Mouse (Mus musculus) embryo, embryonic 11 days (tissue): ENCODE measurements around the gene Gm13285.
A peak's percentile ranks its signal among the peaks of the same experiment; 100 is the strongest.
"Not testable (repeated sequence)": the region's sequence is repeated elsewhere in the genome, so short reads cannot be mapped to it uniquely, and the experiment has no call there.

Experiments used
- DNase-seq: peaks from one replicate; pipeline ENCODE4 v3.0.0-alpha.2; 2015

Gm13285 gene

DNA sequence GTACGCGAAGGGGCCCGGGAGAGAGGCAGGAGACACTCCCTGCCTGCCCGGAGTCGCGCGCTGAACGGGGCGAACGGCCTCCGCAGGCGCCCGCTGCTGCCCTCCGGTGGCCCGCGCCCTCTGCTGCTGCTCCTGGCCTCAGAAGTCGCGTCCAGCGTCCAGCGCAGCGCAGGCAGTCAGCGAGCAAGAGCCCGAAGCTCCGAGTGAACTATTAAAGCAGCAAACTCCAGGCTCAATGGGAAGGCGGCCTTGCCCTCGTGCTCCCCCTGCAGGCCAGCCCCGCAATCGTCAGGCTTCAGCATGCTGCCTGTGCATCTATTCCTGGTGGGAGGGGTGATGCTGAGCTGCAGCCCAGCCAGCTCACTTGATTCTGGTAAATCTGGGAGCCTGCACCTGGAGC is 2.4 kb upstream of the Gm13285 start, which contains the start of gene Gm13279:
Gene Gm13279 (plus strand): TSS at position 301 of the 400 bp plus-strand sequence.
- DNase-seq: not testable (repeated sequence)

DNA sequence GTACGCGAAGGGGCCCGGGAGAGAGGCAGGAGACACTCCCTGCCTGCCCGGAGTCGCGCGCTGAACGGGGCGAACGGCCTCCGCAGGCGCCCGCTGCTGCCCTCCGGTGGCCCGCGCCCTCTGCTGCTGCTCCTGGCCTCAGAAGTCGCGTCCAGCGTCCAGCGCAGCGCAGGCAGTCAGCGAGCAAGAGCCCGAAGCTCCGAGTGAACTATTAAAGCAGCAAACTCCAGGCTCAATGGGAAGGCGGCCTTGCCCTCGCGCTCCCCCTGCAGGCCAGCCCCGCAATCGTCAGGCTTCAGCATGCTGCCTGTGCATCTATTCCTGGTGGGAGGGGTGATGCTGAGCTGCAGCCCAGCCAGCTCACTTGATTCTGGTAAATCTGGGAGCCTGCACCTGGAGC is 3.5 kb downstream of the Gm13285 start, which contains the start of gene Gm13287:
Gene Gm13287 (plus strand): TSS at position 301 of the 400 bp plus-strand sequence.
- DNase-seq: not testable (repeated sequence)

DNA sequence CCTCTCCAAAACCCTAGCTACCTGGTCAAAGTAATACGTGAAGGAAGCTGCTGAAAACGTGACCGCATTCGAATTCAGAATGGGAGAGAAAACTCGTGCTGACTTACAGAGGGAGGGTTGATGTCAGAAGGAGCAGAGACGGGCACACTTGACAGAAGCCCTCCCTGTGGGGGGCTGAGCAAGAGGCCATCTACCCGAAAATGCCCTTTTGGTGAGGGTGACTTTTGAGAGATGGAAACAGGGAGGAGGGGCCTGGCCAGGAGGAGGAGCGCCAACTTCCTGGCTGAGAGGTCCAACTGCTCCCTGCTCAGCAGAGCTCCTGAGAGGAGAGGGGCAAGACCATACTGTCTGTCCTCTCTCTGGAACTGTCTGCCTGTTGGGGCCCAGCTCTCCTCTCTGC is 5.8 kb downstream of the Gm13285 start, which contains the start of gene Gm13288:
Gene Gm13288 (plus strand): TSS at position 301 of the 400 bp plus-strand sequence.
- not testable (repeated sequence) for DNase-seq

DNA sequence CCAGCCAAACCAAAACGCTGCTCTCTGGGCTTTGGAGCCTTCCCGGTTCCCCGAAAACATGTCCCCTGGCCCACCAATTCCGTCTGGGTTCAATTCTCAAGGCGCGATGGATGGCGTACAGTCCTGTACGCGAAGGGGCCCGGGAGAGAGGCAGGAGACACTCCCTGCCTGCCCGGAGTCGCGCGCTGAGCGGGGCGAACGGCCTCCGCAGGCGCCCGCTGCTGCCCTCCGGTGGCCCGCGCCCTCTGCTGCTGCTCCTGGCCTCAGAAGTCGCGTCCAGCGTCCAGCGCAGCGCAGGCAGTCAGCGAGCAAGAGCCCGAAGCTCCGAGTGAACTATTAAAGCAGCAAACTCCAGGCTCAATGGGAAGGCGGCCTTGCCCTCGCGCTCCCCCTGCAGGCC is 6.3 kb downstream of the Gm13285 start:
- DNase-seq: not testable (repeated sequence)

DNA sequence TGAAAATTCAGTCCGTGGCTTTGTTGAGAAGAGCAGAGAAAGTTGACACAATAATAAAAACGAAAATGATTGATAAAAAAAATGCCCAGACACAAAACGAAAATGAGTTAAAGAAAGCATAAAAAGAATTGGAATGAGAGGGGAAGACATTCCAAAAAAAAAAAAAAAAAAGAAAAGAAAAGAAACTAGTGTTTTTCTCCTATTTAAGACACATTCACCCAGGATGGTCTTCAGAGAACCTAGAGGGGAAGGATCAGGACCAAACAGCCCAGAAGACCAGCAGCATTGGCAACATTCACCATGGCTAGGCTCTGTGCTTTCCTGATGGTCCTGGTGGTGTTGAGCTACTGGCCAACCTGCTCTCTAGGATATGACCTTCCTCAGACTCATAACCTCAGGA is 16.5 kb downstream of the Gm13285 start, which contains the start of gene Ifna7:
Gene Ifna7 (plus strand): TSS at position 301 of the 400 bp plus-strand sequence.
- DNase-seq: no peak

DNA sequence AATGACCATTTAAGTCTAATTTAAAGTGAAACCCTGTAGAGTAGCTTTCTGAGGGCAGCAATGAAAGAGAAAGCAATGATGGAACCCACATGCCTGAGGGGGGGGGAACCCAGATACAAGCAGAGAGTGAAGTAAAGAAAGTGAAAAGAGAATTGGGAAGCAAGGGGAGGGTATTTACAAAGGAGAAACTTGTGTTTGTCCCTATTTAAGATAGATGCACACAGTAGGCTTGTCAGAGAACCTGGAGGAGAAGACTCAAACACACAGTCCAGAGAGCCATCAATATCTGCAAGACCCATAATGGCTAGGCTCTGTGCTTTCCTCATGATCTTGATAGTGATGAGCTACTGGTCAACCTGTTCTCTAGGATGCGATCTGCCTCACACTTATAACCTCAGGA is 20.2 kb downstream of the Gm13285 start, which contains the start of gene Ifna11:
Gene Ifna11 (plus strand): TSS at position 301 of the 400 bp plus-strand sequence.
- DNase-seq: no peak

DNA sequence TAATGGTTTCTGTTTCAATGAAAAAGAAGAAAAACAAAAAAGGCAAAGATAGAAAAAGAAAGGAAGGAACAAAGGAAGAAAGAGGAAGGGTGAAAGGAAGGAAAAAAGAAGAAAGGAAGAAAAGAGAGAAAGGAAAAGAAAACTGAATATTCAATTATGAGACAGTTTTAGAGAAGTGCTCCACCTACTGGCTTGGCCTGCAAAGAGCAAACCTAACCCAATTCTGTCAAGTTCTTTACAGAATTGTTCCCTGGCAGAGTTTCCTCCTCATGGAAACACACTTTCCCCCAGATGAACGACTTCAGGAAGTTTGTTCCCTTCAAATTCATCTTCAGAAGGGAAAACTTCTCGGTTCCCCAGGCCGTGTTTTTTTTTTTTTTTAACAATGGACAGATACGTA is 23.5 kb downstream of the Gm13285 start:
- peak; percentile 37 for DNase-seq

DNA sequence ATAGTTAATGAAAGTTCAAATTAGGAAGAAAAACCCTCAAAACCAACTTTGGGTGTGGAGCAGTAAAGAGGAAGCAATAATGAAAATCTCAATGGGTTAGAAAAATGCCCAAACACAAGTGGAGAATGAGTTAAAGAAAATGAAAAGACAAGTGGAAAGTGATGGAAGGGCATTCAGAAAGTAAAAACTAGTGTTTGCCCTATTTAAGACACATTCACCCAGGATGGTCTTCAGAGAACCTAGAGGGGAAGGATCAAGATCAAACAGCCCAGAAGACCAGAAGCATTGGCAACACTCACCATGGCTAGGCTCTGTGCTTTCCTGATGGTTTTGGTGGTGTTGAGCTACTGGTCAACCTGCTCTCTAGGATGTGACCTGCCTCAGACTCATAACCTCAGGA is 27.7 kb downstream of the Gm13285 start, which contains the start of gene Ifna6:
Gene Ifna6 (plus strand): TSS at position 301 of the 400 bp plus-strand sequence.
- not testable (repeated sequence) for DNase-seq

DNA sequence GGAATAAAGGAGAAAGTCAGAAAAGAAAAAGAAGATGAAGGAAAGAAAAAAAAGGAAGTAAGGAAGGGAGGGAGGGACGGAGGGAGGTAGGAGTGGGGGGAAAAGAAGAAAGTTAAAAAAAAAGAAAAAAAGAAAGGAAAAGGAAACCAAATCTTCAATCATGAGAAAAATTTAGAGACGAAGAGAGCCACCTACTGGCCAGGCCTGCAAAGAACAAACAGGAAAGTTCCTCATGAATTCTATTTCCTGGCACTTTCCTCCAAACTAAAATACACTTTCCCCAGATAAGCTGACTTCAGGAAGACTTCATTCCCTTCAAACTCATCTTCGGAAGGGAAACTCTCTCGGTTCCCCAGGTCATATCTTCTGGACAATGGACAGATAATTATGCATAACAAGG is 31.1 kb downstream of the Gm13285 start:
- peak; percentile 39 for DNase-seq

DNA sequence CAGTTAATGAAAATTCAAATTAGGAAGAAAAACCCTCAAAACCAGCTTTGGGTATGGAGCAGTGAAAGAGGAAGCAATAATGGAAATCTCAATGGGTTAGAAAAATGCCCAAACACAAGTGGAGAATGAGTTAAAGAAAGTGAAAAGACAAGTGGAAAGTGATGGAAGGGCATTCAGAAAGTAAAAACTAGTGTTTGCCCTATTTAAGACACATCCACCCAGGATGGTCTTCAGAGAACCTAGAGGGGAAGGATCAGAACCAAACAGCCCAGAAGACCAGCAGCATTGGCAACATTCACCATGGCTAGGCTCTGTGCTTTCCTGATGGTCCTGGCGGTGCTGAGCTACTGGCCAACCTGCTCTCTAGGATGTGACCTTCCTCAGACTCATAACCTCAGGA is 35.8 kb downstream of the Gm13285 start, which contains the start of gene Ifna5:
Gene Ifna5 (plus strand): TSS at position 301 of the 400 bp plus-strand sequence.
- not testable (repeated sequence) for DNase-seq

DNA sequence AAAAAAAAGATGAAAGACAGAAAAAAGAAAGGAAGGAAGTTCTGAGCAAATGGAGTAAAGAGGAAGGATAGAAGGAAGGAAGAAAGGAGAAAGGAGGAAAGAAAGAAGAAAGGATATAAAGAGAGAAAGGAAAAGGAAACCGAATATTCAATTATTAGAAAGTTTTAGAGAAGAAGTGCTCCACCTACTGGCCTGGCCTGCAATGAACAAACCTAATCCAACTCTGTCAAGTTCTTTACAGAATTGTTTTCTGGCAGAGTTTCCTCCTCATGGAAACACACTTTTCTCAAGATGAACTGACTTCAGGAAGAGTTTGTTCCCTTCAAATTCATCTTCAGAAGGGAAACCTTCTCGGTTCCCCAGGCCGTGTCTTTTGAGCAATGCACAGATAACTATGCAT is 39.4 kb downstream of the Gm13285 start:
- DNase-seq: peak; percentile 28

DNA sequence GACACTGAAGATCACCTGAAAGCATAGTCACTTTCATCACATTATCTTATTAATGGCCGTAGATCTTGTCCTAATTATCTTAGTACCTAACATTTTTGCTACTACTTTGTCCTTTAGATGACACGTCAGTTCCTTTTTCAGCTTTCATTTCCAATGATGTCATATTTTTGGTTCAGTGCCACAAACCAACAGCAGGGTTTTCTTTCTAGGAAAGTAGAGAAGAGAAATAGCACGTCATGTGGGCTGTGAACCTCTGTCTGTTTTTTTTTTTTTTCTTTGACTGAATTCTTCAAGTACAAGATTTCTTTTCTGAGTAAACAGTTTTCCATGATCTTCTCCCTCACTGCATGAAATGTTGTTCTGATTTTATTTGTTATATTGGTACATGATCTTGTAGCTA is 40.6 kb downstream of the Gm13285 start:
- DNase-seq: no peak

DNA sequence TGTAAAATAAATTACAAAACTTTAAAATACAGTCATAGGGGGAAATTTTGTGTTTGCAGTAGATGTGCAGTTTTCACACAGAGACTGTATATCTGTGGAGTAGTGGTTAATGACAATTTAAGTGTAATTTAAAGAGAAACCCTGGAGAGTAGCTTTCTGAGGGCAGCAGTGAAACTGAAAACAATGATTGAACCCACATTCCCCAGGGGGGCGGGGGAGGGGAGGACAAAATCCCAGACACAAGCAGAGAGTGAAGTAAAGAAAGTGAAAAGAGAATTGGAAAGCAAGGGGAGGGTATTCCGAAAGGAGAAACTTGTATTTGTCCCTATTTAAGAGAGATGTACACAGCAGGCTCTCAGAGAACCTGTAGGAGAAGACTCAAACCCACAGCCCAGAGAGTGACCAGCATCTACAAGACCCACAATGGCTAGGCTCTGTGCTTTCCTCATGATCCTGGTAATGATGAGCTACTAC is 42.0 kb downstream of the Gm13285 start, which contains the start of gene Ifna4:
Gene Ifna4 (plus strand): TSS at position 424 of the 474 bp plus-strand sequence.
- no peak for DNase-seq

DNA sequence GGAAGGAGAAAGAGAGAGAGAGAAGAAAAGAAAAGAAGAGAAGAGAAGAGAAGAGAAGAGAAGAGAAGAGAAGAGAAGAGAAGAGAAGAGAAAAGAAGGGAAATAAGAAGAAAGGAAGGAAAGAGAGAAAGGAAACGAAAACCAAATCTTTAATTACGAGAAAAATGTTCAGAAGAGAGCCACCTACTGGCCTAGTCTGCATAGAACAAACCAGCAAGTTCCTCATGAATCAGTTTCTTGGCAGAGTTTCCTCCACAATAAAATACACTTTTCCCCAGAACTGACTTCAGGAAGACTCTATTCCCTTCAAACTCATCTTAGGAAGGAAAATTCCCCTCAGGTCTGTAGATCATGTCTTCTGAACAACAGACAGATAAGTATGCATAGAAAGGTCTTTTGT is 45.9 kb downstream of the Gm13285 start:
- no peak for DNase-seq

DNA sequence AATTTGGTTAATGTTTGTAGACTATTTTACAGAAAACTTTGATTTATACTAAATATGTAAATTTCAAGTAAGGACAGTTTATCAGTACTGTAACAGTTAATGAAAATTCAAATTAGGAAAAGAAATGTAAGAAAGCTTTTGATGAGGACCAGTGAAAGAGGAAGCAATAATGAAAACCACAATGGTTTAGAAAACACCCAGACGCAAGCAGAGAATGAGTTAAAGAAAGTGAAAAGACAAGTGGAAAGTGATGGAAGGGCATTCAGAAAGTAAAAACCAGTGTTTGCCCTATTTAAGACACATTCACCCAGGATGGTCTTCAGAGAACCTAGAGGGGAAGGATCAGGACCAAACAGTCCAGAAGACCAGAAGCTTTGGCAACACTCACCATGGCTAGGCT is 50.2 kb downstream of the Gm13285 start, which contains the start of gene Ifna1:
Gene Ifna1 (plus strand): TSS at position 390 of the 400 bp plus-strand sequence.
- DNase-seq: no peak
